Mouse (Mus musculus) NIH3T3 (cell line): ENCODE data around the gene Calhm2.
A peak's percentile ranks its signal among the peaks of the same experiment; 100 is the strongest.

Experiments used
- DNase-seq: peaks from one replicate; pipeline ENCODE4 v3.0.0-alpha.2; 2012; ENCODE audit warnings: low read depth

Calhm2 gene

DNA sequence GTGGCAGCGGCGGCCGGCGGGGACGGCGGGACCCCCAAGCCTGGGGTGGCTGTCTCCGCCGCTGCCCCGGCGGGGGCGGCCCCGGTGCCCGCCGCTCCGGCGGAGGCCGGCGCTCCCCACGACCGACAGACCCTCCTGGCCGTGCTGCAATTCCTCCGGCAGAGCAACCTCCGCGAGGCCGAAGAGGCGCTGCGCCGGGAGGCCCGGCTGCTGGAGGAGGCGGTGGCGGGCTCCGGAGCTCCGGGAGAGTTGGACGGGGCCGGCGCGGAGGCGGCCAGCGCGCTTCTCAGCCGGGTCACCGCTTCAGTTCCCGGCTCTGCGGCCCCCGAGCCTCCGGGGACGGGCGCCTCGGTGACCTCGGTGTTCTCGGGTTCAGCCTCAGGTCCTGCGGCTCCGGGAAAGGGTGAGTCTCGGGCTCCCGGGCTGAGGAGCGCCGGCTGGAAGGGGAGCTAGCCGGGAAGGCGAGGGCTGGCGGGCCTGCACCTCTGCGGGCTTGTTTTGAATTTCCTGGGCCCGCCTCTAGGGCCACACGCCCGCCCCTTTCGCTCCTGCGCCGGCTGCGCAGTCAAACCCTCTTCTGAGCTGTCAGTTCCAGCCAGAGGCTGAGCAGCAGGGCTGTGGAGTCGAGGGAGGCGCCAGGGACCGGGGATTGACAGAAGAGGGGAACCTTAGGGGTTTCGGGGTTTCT is 70.0 kb downstream of the Calhm2 start:
- DNase-seq = peak; percentile 92

DNA sequence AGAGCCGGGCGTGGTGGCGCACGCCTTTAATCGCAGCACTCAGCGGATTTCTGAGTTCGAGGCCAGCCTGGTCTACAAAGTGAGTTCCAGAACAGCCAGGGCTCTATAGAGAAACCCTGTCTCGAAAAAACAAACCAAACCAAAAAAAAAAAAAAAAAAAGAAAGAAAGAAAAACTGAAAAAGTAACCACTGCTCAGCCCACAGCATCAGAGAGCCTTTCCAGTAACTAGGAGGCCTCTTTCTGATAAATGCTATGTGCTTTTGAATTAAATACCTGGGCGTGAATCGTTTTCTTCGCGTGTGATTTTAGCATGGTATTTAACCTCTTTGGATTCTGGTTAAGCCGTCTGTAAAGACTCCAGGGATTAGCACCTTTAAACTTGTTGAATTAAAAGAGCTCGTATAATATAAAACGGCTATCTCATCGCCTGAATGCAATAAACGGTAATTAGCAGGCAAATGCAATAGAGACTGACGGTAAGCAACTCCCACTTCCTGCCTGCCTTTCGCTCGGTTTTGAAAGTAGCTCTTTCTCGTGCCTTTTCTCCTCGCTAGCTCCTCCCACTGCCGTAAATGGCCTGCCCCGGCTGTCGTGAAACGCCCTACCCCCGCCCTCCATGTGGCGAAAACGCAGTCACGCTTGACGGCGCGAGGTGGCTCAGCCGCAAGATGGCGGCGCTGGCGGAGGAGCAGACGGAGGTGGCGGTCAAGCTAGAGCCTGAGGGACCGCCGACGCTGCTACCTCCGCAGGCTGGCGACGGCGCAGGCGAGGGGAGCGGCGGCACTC is 70.8 kb downstream of the Calhm2 start, which contains the start of gene Taf5:
Gene Taf5 (plus strand): TSS at position 651 of the 787 bp plus-strand sequence.
- peak; percentile 99 for DNase-seq

DNA sequence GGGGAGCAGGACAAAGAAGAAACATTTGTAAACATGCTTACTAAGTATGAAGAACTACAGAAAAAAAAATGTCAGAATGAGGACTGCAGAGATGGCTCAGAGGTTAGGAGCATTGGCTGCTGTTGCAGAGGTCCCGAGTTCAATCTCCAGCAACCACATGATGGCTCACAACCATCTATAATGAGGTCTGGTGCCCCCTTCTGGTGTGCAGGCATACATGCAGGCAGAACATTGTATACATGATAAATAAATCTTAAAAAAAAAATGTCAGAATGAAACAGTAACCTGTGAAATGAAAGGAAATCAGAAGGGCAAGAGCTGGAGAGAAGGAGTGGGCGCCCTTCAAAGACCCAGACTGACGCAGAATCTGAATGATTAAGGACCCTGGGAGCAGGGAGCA is 72.2 kb downstream of the Calhm2 start:
- DNase-seq = no peak

DNA sequence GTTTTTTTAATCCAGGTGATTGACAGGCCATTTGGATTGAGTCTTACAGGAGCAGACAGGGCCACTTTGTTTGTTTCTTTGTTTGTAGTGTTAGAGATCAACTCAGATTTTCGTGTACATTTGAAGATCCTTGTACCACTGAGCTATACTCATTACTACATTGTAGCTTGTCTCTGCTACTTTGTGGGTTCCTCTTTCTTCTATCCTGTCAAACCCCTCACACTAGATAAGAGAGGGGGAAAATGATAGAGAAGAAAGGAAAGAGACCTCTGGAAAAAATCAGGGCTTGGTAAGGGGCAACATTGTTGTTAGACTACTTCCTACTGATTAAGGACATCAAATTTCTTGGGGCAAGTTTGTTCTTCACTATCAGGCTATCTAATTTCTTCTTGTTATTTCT is 80.4 kb downstream of the Calhm2 start:
- DNase-seq = no peak
